Mouse (Mus musculus) liver, postnatal 0 days (tissue): ENCODE measurements around the gene Coasy.

ENCODE experiments used
- CTCF ChIP-seq: sonication (generic); IDR thresholded peaks from 2 replicates; pipeline ENCODE4 v1.5.1; 2016; ENCODE audit warnings: antibody characterized with exemption, low read depth
- EP300 ChIP-seq: IDR thresholded peaks from 2 replicates; pipeline ENCODE4 v1.6.1; 2016; ENCODE audit warnings: antibody characterized with exemption, low read depth, mild to moderate bottlenecking

GRCm38 (mm10) chr11:101086756-101087681 lies 4.7 kb downstream of the Coasy start, which contains the start of gene Mlx:
- no peak for TF ChIP-seq EP300
- no peak for TF ChIP-seq CTCF
